24 mouse cellular contexts compared by ENCODE assay signal in genomic region chr16:34235086-34235485, GRCm38 (mm10).
A peak's percentile ranks its signal among the peaks of the same experiment; 100 is the strongest.
DNase-seq lines count a peak whose midpoint lies in the region; ATAC-seq lines count a peak whose summit lies in the region.
"Had no signal": no experiment of that assay in that cellular context is flagged by ENCODE, and none has a peak within 500 bp of the region (broad histone marks: within the 10 kb centered on the region; RNA-seq: fewer than 3 reads in every experiment).

No protein-coding gene starts in this region.

- peak; percentile 9 for DNase-seq in cerebellum, adult 11-12 months
- no peak for DNase-seq in cerebellum, adult 9-11 months
- peak; percentile 43 for DNase-seq in kidney, adult 11 months
- DNase-seq in retina, embryonic 14.5 days (ENCODE audit: low spot score), result peak; percentile 16
- no peak for DNase-seq in retina, postnatal 1 day
- no peak for DNase-seq in lung, postnatal 10 days
- no peak for DNase-seq in right cerebral cortex, postnatal 25 days
- DNase-seq: adrenal gland, postnatal 36 days; embryo, embryonic 11 days; gastrocnemius, postnatal 36 days; heart, postnatal 4 days; layer of hippocampus, postnatal 36 days; liver, embryonic 13.5 days; lung, embryonic 14.5 days; lung, postnatal 36 days; right cerebral cortex, postnatal 14 days; spleen, adult 18-20 months had no signal

- H3K4me3 ChIP-seq in kidney, embryonic 14.5 days (ENCODE audit: low read length), result no peak overlapping the region
- H3K4me3 ChIP-seq: embryonic facial prominence, embryonic 15.5 days; heart, embryonic 15.5 days; hindbrain, embryonic 15.5 days; limb, embryonic 13.5 days; liver, embryonic 13.5 days; midbrain, embryonic 13.5 days had no signal

- no peak overlapping the region for H3K27ac ChIP-seq in kidney, embryonic 14.5 days (ENCODE audit: low read depth, low read length)
- H3K27ac ChIP-seq: embryonic facial prominence, embryonic 15.5 days; heart, embryonic 15.5 days; hindbrain, embryonic 15.5 days; limb, embryonic 13.5 days; liver, embryonic 13.5 days; midbrain, embryonic 13.5 days had no signal

- H3K4me1 ChIP-seq in kidney, embryonic 14.5 days (ENCODE audit: control insufficient read depth, insufficient read depth, low read length), result no peaks in the 10 kb centered on the region
- H3K4me1 ChIP-seq: hindbrain, embryonic 15.5 days; liver, embryonic 13.5 days; megakaryocyte, embryonic 14.5 days had no signal

- H3K9me3 ChIP-seq in kidney, embryonic 14.5 days (ENCODE audit: control insufficient read depth, low read length), result no peaks in the 10 kb centered on the region
- H3K9me3 ChIP-seq: embryonic facial prominence, embryonic 15.5 days; heart, embryonic 15.5 days; hindbrain, embryonic 15.5 days; limb, embryonic 13.5 days; liver, embryonic 13.5 days; megakaryocyte, embryonic 14.5 days; midbrain, embryonic 13.5 days had no signal

- peaks cover 6% of the 10 kb centered on the region; the same call in 1 of the 2 replicates for H3K36me3 ChIP-seq in kidney, embryonic 14.5 days (ENCODE audit: control insufficient read depth, insufficient read depth, low read length)
- H3K36me3 ChIP-seq: liver, embryonic 13.5 days had no signal

- H3K9ac ChIP-seq in kidney, embryonic 14.5 days (ENCODE audit: low read depth, low read length), result no peak overlapping the region
- H3K9ac ChIP-seq: embryonic facial prominence, embryonic 15.5 days; heart, embryonic 15.5 days; hindbrain, embryonic 15.5 days; limb, embryonic 13.5 days; liver, embryonic 13.5 days; lung, embryonic 14.5 days; midbrain, embryonic 13.5 days had no signal

- H3K27me3 ChIP-seq in kidney, embryonic 14.5 days (ENCODE audit: control insufficient read depth, insufficient read depth, low read length), result no peaks in the 10 kb centered on the region
- H3K27me3 ChIP-seq: embryonic facial prominence, embryonic 15.5 days; heart, embryonic 15.5 days; hindbrain, embryonic 15.5 days; limb, embryonic 13.5 days; liver, embryonic 13.5 days; midbrain, embryonic 13.5 days had no signal

- ATAC-seq in kidney, embryonic 14.5 days (ENCODE audit: low FRiP score, low TSS enrichment), result no peak
- ATAC-seq: midbrain, embryonic 13.5 days had no signal

- no peak overlapping the region for H3K4me2 ChIP-seq in kidney, embryonic 14.5 days (replicated peaks; ENCODE audit: low read depth, low read length)
- H3K4me2 ChIP-seq: embryonic facial prominence, embryonic 15.5 days; heart, embryonic 15.5 days; hindbrain, embryonic 15.5 days; limb, embryonic 13.5 days; liver, embryonic 13.5 days; lung, embryonic 14.5 days; midbrain, embryonic 13.5 days had no signal

- 71% methylated on average over 11 of the region's 11 CpGs for WGBS in kidney, embryonic 14.5 days

Comparison
In these comparisons a context has a peak if more than half of its experiments do, and no peak if none do; other contexts are left out.
1. DNase-seq: peak in cerebellum, adult 11-12 months (single experiment), kidney, adult 11 months (single experiment) and retina, embryonic 14.5 days (single experiment); none in cerebellum, adult 9-11 months (single experiment), retina, postnatal 1 day (single experiment), lung, postnatal 10 days (single experiment) and right cerebral cortex, postnatal 25 days (single experiment).